Mouse (Mus musculus): ENCODE results near the gene Bri3. TPM values are rescaled to one million over a fixed set of nuclear protein-coding genes. Genes with fewer than 3 reads are reported as not detected.

The Bri3 gene
- polyA plus RNA-seq, 1 experiment from 2014 or later: 148 TPM

DNA sequence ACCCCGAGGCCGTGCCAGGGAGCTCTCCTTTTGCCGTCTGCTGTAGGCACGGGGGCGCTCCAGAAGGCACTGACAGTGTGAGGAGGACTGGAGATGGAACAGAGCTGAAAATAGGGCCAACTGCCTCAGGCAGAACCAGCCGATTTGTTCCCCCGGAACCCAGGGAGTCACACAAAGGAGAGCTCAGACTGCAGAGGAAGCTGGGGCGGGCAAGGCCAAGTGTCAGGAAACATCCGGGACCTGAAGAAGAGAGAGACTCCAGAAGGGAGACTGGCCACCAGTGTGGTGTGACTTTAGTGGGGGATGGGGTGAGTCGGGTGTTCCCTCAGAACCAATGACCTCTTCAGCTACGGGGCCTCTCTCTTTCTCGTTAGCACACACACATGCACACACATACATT, 24.9 kb upstream of the Bri3 start:
- 76% methylated on average over 12 of the region's 12 CpGs for WGBS

DNA sequence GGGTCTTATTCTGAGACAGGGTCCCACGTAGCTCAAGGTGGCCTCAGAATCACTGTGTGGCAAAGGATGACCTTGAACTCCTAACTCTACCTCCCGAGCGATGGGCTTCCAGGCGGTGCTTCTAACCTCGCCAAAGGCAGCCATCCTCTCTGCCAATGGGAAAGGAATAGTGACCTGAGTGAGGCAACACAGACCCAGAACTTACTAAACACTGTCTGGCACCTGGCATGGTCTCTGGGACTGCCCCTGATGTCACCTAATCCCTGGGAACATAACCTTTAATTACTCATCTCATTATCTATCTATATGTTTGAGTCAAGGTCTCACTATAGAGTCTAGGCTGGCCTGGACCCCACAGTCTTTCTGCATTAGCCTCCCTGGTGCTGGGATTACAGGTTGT, 24.3 kb upstream of the Bri3 start:
- Histone ChIP-seq H3K27me3 (no peaks in the 10 kb centered on the region), H3K4me3 (replicated peaks) (no peak overlapping the region), H3K4me1 (replicated peaks) (peaks cover 24% of the 10 kb centered on the region), H3K4me2 (no peak overlapping the region), H3K9me3 (no peaks in the 10 kb centered on the region), H3K9ac (replicated peaks) (no peak overlapping the region), H3K27ac (no peak overlapping the region), H3K36me3 (peaks cover 3% of the 10 kb centered on the region; the same call in 1 of the 2 replicates)
- no peak for ATAC-seq (ENCODE audit: insufficient number of reproducible peaks, insufficient read depth, low FRiP score, low TSS enrichment, low read depth)
- WGBS: 85% methylated on average over 5 of the region's 5 CpGs

More for the DNA sequence above, 24.9 kb upstream of the Bri3 start:
- peaks cover 21% of the 10 kb centered on the region for H3K4me1 ChIP-seq (replicated peaks)
- H3K9me3 ChIP-seq: no peaks in the 10 kb centered on the region
- H3K27me3 ChIP-seq: no peaks in the 10 kb centered on the region
- no peak overlapping the region for H3K4me2 ChIP-seq
- H3K36me3 ChIP-seq: peaks cover 6% of the 10 kb centered on the region; the same call in 1 of the 2 replicates
- ATAC-seq (ENCODE audit: insufficient number of reproducible peaks, insufficient read depth, low FRiP score, low TSS enrichment, low read depth): no peak
- no peak overlapping the region for H3K27ac ChIP-seq
- H3K4me3 ChIP-seq (replicated peaks): no peak overlapping the region
- H3K9ac ChIP-seq (replicated peaks): no peak overlapping the region

DNA sequence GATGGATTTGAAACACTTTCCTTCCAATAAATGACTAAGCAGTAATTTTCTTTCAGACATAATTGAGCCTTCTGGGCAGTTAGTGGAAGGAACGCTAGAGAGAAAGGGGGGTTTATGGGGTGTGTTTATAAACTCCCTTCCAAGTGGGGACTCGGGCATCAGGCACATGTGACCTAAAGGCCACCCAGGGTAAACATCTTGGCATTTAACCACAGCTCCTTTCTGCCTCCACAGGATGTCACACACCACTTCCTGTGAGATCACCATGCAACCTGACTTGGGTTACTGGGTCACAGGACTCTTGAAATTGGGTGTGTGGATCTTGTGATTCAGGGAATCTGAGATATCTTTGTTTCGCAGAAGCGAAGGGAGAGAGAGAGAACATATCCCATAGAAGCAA, 22.9 kb upstream of the Bri3 start:
- WGBS: 59% methylated on average over 4 of the region's 4 CpGs
- ATAC-seq (ENCODE audit: insufficient number of reproducible peaks, insufficient read depth, low FRiP score, low TSS enrichment, low read depth): no peak
- no peak overlapping the region for H3K9ac ChIP-seq (replicated peaks)
- no peak overlapping the region for H3K4me2 ChIP-seq
- no peaks in the 10 kb centered on the region for H3K27me3 ChIP-seq
- no peaks in the 10 kb centered on the region for H3K9me3 ChIP-seq
- H3K36me3 ChIP-seq: no peaks in the 10 kb centered on the region
- no peak overlapping the region for H3K4me3 ChIP-seq (replicated peaks)
- H3K4me1 ChIP-seq (replicated peaks): peaks cover 24% of the 10 kb centered on the region
- 0 out of 2 replicates have a peak overlapping the region, but pooled peaks have one; percentile 7 for H3K27ac ChIP-seq

DNA sequence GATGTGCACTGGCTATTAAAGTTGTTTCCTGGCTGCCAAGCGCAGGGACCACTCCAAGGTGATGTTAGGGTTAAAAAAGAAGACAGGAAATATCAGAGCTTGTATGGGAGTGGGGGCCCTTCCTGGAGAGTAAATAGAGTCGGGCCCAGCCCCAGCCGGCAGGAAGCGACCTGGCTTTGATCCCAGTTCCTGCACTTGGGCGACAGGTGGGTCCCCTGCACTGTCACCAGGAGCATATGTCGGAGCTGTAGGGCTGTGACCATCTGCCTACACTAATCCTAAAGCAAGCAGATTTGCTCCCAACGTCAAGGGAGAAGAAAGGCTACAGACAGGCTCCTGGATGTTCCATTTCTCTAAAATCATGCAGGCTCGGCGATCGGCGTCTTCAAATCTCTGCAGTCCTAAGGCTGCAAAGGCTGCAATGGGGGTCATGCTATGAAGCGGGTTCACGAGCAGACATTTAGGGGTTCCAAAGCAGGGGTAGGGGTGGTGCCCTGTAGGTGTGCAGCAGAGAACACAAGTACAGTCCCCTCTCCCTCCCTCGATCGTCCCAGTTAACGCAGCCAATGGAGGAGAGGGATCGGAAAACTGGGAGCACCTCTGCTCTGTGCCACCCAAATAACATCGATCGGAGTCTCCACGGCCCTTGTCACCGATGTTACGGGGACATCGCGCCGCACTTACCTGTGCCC, 21.3 kb upstream of the Bri3 start:
- Histone ChIP-seq H3K9ac (replicated peaks) (peak overlapping the region; percentile 68), H3K4me3 (replicated peaks) (peak overlapping the region; percentile 66), H3K36me3 (no peaks in the 10 kb centered on the region), H3K27ac (no peak overlapping the region), H3K27me3 (no peaks in the 10 kb centered on the region), H3K9me3 (no peaks in the 10 kb centered on the region), H3K4me2 (peak overlapping the region; percentile 84), H3K4me1 (replicated peaks) (peaks cover 24% of the 10 kb centered on the region)
- peak; percentile 60; the same call in 1 of the 2 replicates for ATAC-seq (ENCODE audit: insufficient number of reproducible peaks, insufficient read depth, low FRiP score, low TSS enrichment, low read depth)
- 1% methylated on average over 25 of the region's 25 CpGs for WGBS

DNA sequence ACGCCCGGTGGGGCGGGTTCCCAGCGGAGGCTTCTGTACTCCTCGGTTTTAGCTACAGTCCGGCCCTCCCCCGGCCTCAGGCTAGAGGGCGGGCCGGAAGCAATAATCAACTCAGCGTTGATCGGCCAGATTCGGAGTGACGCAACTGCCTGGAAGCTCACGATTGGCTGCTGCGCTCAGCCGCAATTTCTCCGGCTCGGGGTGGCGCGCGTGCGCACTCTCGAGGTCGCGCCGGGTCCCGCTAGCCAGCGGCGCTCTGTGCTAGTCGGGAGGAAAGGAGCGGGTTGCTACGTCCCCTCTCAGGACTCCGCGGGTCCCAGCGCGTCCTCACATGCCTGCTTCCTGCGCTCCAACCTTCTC, 20.8 kb upstream of the Bri3 start, which contains the start of gene Tecpr1:
TSS of gene Tecpr1 (minus strand) at position 113 of the 360 bp plus-strand sequence.
- Histone ChIP-seq H3K4me2 (peak within 1 kb of the TSS; percentile 84), H3K4me3 (replicated peaks) (peak within 1 kb of the TSS; percentile 66), H3K36me3 (no peaks in the 10 kb centered on the region), H3K9me3 (no peaks in the 10 kb centered on the region), H3K4me1 (replicated peaks) (peaks cover 24% of the 10 kb centered on the region), H3K9ac (replicated peaks) (peak within 1 kb of the TSS; percentile 68), H3K27ac (peak within 1 kb of the TSS; percentile 78; the same call in 1 of the 2 replicates), H3K27me3 (no peaks in the 10 kb centered on the region)
- ATAC-seq (ENCODE audit: insufficient number of reproducible peaks, insufficient read depth, low FRiP score, low TSS enrichment, low read depth): peak; percentile 95
- WGBS: under 1% methylated on average over 35 of the region's 37 CpGs

DNA sequence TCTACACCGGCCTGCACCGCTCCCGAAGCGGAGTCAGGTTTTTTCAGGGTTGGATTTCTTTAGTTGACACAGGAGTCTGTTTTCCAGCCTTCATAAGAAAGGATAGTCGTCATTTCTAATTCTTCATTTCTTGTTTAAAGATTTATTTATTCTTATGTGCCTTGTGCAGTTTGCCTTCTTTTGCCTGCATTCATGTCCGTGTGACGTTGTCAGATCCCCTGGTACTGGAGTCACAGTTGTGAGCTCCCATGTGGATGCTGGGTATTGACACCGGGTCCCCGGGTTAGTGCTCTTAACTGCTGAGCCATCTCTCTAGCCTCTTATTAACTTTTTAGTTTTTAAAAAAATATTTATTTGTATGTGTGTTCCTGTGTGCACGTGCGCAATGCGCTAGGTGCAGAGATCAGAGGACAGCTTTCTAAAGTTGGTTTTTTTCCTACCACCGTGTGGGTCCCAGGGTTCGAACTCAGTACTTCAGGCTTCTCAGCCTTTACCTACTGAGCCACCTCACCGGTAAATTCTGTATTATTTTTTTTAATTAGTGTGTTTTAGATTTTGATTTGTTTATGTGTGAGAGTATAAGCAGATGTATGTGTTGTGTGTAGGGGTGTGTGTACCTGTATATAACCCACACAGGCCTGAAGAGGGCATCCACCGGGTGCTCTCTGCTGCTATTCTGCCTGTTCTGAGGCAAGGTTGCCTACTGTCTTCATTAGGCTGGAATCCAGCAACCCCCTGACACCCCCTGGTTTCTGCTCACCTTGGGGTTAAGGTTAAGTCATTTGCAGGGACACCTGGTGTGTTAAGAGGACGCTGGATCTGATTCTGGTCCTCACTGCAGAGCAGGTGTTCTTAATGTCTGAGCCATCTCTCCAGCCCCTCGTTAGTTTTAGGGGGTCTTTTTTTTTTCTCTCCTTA, 20.1 kb upstream of the Bri3 start:
- Histone ChIP-seq H3K27me3 (no peaks in the 10 kb centered on the region), H3K36me3 (no peaks in the 10 kb centered on the region), H3K4me3 (replicated peaks) (peak overlapping the region; percentile 66), H3K9me3 (no peaks in the 10 kb centered on the region), H3K27ac (peak overlapping the region; percentile 78; the same call in 1 of the 2 replicates), H3K9ac (replicated peaks) (peak overlapping the region; percentile 67), H3K4me2 (peak overlapping the region; percentile 84), H3K4me1 (replicated peaks) (peaks cover 24% of the 10 kb centered on the region)
- ATAC-seq (ENCODE audit: insufficient number of reproducible peaks, insufficient read depth, low FRiP score, low TSS enrichment, low read depth): no peak
- WGBS: 22% methylated on average over 18 of the region's 18 CpGs

DNA sequence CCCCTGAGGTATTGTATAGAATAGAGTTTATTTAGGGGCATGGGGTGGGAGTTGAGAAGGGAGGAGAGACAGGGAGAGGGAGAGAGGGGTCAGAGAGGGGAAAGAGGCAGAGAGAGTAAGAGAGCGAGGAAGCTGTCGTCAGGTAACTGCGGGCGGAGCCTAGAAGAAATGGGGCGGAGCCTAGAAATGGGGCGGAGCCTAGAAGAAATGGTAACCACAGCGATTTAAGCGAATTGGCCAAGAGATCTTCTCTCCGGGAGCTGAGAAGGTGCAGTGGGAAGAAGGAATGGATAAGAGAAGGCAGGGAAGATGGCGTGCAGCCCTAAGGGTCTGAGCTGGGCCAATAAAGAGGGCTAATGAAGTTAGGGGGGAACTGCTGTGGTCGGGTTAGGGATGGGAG, 18.0 kb upstream of the Bri3 start:
- Histone ChIP-seq H3K4me2 (no peak overlapping the region), H3K27ac (no peak overlapping the region), H3K4me1 (replicated peaks) (peaks cover 23% of the 10 kb centered on the region), H3K9me3 (no peaks in the 10 kb centered on the region), H3K4me3 (replicated peaks) (no peak overlapping the region), H3K9ac (replicated peaks) (no peak overlapping the region), H3K36me3 (no peaks in the 10 kb centered on the region), H3K27me3 (no peaks in the 10 kb centered on the region)
- WGBS: 28% methylated on average over 11 of the region's 11 CpGs
- no peak for ATAC-seq (ENCODE audit: insufficient number of reproducible peaks, insufficient read depth, low FRiP score, low TSS enrichment, low read depth)

DNA sequence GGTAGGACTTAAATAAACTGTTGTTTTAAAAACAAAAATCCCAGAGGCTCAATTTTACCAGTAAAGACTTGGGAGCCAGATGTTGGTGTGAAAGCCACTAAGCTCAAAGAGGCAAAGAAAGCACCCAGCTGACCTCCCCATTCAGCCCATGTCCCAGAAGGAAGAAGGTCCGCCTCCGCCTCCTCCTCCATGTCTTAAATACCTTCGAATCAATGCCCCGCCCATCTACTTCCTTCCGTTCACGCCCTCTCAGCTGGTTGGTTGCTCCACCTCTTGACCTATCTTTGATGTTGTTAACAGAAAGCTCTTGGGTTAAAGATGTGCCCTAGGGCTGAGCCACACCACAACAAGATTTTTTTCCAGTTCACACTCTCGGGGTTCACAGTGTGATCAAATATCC, 14.0 kb upstream of the Bri3 start:
- no peaks in the 10 kb centered on the region for H3K36me3 ChIP-seq
- no peak overlapping the region for H3K9ac ChIP-seq (replicated peaks)
- WGBS: 87% methylated on average over 7 of the region's 7 CpGs
- no peaks in the 10 kb centered on the region for H3K4me1 ChIP-seq (replicated peaks)
- H3K27ac ChIP-seq: no peak overlapping the region
- no peaks in the 10 kb centered on the region for H3K9me3 ChIP-seq
- ATAC-seq (ENCODE audit: insufficient number of reproducible peaks, insufficient read depth, low FRiP score, low TSS enrichment, low read depth): no peak
- no peak overlapping the region for H3K4me2 ChIP-seq
- no peaks in the 10 kb centered on the region for H3K27me3 ChIP-seq
- no peak overlapping the region for H3K4me3 ChIP-seq (replicated peaks)

DNA sequence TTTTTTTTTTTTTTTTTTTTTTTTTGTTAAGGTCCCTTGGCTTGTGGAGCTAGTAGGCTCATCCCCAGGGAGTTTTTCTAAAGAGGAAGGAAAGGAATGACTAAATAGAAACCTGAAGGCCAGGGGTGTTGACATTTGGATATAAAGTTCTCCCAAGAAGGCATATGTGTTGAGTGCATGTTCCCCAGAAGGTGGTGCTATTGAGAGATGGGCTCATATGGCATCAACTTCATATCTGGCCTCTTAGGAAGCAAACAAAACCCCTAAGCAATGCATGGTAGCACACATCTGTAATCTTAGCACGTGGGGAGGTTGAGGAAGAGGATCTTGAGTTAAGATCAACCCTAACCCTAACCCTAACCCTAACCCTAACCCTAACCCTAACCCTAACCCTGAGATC, 12.8 kb upstream of the Bri3 start:
- no peak for ATAC-seq (ENCODE audit: insufficient number of reproducible peaks, insufficient read depth, low FRiP score, low TSS enrichment, low read depth)
- no peak overlapping the region for H3K27ac ChIP-seq
- H3K27me3 ChIP-seq: no peaks in the 10 kb centered on the region
- no peak overlapping the region for H3K4me2 ChIP-seq
- no peaks in the 10 kb centered on the region for H3K4me1 ChIP-seq (replicated peaks)
- H3K4me3 ChIP-seq (replicated peaks): no peak overlapping the region
- no peaks in the 10 kb centered on the region for H3K36me3 ChIP-seq
- H3K9me3 ChIP-seq: no peaks in the 10 kb centered on the region
- 77% methylated on average over 1 of the region's 1 CpGs for WGBS
- no peak overlapping the region for H3K9ac ChIP-seq (replicated peaks)

DNA sequence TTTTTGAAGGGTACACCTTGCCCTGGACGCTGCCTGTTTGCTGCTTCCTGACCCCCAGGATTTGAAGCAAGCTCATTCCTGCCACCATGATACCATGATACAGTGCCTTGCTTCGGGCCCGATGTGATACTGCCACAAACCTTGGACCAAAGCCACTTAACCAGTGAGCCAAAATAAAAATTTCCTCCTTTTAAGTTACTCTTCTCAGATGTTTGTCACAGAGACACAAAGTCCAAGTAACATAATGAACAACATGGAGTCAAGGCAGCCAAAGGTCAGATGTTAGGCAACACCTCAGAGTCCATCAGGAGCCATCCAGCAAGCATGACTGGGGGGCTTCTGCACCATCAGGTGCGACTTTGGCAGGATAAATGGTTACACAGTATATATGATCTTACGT, 11.7 kb upstream of the Bri3 start:
- 81% methylated on average over 5 of the region's 5 CpGs for WGBS
- no peaks in the 10 kb centered on the region for H3K36me3 ChIP-seq

DNA sequence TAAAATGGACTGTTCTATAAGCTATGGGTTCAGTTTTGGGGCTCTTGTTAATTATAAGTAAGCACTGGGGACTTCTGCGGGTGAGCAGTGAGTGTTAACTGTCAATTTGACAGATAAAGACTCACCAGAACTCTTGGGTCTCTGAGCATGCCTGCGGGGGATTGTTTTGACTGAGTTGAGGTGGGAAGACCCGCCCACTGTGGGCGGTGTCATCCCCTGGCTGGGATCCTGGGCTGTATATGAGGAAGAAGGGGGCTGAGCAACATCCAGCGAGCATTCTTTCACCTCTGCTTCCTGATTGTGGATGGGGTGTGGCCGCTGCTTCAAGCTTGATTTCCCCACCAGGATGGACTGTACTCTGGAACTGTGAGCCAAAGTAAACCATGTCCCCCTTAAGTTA, 10.0 kb upstream of the Bri3 start:
- Histone ChIP-seq H3K4me1 (replicated peaks) (no peaks in the 10 kb centered on the region), H3K4me3 (replicated peaks) (no peak overlapping the region), H3K36me3 (no peaks in the 10 kb centered on the region), H3K27me3 (no peaks in the 10 kb centered on the region), H3K9me3 (no peaks in the 10 kb centered on the region), H3K9ac (replicated peaks) (no peak overlapping the region), H3K27ac (no peak overlapping the region), H3K4me2 (no peak overlapping the region)
- ATAC-seq (ENCODE audit: insufficient number of reproducible peaks, insufficient read depth, low FRiP score, low TSS enrichment, low read depth): no peak
- 73% methylated on average over 6 of the region's 6 CpGs for WGBS

More for the DNA sequence above, 11.7 kb upstream of the Bri3 start:
- H3K9ac ChIP-seq (replicated peaks): no peak overlapping the region
- no peaks in the 10 kb centered on the region for H3K27me3 ChIP-seq
- H3K4me1 ChIP-seq (replicated peaks): no peaks in the 10 kb centered on the region
- H3K9me3 ChIP-seq: no peaks in the 10 kb centered on the region
- ATAC-seq (ENCODE audit: insufficient number of reproducible peaks, insufficient read depth, low FRiP score, low TSS enrichment, low read depth): no peak
- H3K4me3 ChIP-seq (replicated peaks): no peak overlapping the region
- no peak overlapping the region for H3K4me2 ChIP-seq
- H3K27ac ChIP-seq: no peak overlapping the region

Data from limb, embryonic 12.5 days (tissue).